Mouse (Mus musculus): ENCODE results near the gene Dennd6b. TPM values are rescaled to one million over a fixed set of nuclear protein-coding genes. Genes with fewer than 3 reads are reported as not detected.

Gene Dennd6b
- polyA plus RNA-seq, 1 experiment from 2014 or later = 85.2 TPM

- Histone ChIP-seq H3K4me2 (ENCODE audit: low read length) (peak overlapping the region; percentile 82), H3K4me3 (replicated peaks; ENCODE audit: low read depth, low read length) (peak overlapping the region; percentile 99), H3K9ac (replicated peaks; ENCODE audit: low read length) (peak overlapping the region; percentile 98), H3K27me3 (ENCODE audit: control insufficient read depth, insufficient read depth, low read length) (no peaks in the 10 kb centered on the region), H3K27ac (replicated peaks; ENCODE audit: low read depth, low read length) (peak overlapping the region; percentile 95), H3K9me3 (ENCODE audit: control insufficient read depth, low read length) (no peaks in the 10 kb centered on the region), H3K36me3 (ENCODE audit: control insufficient read depth, insufficient read depth, low read length) (peaks cover 16% of the 10 kb centered on the region), H3K4me1 (ENCODE audit: control insufficient read depth, insufficient read depth, low read length) (peaks cover 25% of the 10 kb centered on the region)
- ATAC-seq (ENCODE audit: low FRiP score, low TSS enrichment) (peak; percentile 16), DNase-seq (peak; percentile 54)
- WGBS = under 1% methylated on average over 35 of the region's 35 CpGs
These were observed 15.6 kb upstream of the Dennd6b start for GRCm38 (mm10) chr15:89211716-89212461.

GRCm38 (mm10) chr15:89210915-89211715 is 14.8 kb upstream of the Dennd6b start, which contains the start of gene Ppp6r2:
Ppp6r2 (plus strand) TSS chr15:89211553.
- H3K9me3 ChIP-seq (ENCODE audit: control insufficient read depth, low read length) = no peaks in the 10 kb centered on the region
- peak within 1 kb of the TSS; percentile 95 for H3K27ac ChIP-seq (replicated peaks; ENCODE audit: low read depth, low read length)
- no peaks in the 10 kb centered on the region for H3K27me3 ChIP-seq (ENCODE audit: control insufficient read depth, insufficient read depth, low read length)
- peak within 1 kb of the TSS; percentile 99 for H3K4me3 ChIP-seq (replicated peaks; ENCODE audit: low read depth, low read length)
- peaks cover 25% of the 10 kb centered on the region for H3K4me1 ChIP-seq (ENCODE audit: control insufficient read depth, insufficient read depth, low read length)
- WGBS = 3% methylated on average over 70 of the region's 73 CpGs
- peak within 1 kb of the TSS; percentile 82 for H3K4me2 ChIP-seq (ENCODE audit: low read length)
- DNase-seq (peak; percentile 92), ATAC-seq (ENCODE audit: low FRiP score, low TSS enrichment) (peak; percentile 86)
- H3K9ac ChIP-seq (replicated peaks; ENCODE audit: low read length) = peak within 1 kb of the TSS; percentile 98
- H3K36me3 ChIP-seq (ENCODE audit: control insufficient read depth, insufficient read depth, low read length) = peaks cover 8% of the 10 kb centered on the region

GRCm38 (mm10) chr15:89209886-89210761 is 13.8 kb upstream of the Dennd6b start:
- ATAC-seq (ENCODE audit: low FRiP score, low TSS enrichment) (no peak), DNase-seq (peak; percentile 94)
- WGBS = 18% methylated on average over 22 of the region's 22 CpGs
- Histone ChIP-seq H3K4me2 (ENCODE audit: low read length) (peak overlapping the region; percentile 82), H3K36me3 (ENCODE audit: control insufficient read depth, insufficient read depth, low read length) (no peaks in the 10 kb centered on the region), H3K27me3 (ENCODE audit: control insufficient read depth, insufficient read depth, low read length) (no peaks in the 10 kb centered on the region), H3K4me3 (replicated peaks; ENCODE audit: low read depth, low read length) (peak overlapping the region; percentile 23), H3K27ac (replicated peaks; ENCODE audit: low read depth, low read length) (peak overlapping the region; percentile 84), H3K9ac (replicated peaks; ENCODE audit: low read length) (peak overlapping the region; percentile 50; the same call in 1 of the 2 replicates), H3K4me1 (ENCODE audit: control insufficient read depth, insufficient read depth, low read length) (peaks cover 25% of the 10 kb centered on the region), H3K9me3 (ENCODE audit: control insufficient read depth, low read length) (no peaks in the 10 kb centered on the region)

- ATAC-seq (ENCODE audit: low FRiP score, low TSS enrichment) = no peak
- Histone ChIP-seq H3K27ac (replicated peaks; ENCODE audit: low read depth, low read length) (no peak overlapping the region), H3K4me2 (ENCODE audit: low read length) (no peak overlapping the region), H3K4me3 (replicated peaks; ENCODE audit: low read depth, low read length) (no peak overlapping the region), H3K4me1 (ENCODE audit: control insufficient read depth, insufficient read depth, low read length) (peaks cover 1% of the 10 kb centered on the region), H3K27me3 (ENCODE audit: control insufficient read depth, insufficient read depth, low read length) (no peaks in the 10 kb centered on the region), H3K9me3 (ENCODE audit: control insufficient read depth, low read length) (peaks cover 10% of the 10 kb centered on the region), H3K36me3 (ENCODE audit: control insufficient read depth, insufficient read depth, low read length) (no peaks in the 10 kb centered on the region), H3K9ac (replicated peaks; ENCODE audit: low read length) (no peak overlapping the region)
- DNase-seq = no peak
- WGBS = 91% methylated on average over 4 of the region's 4 CpGs
These were observed 11.2 kb upstream of the Dennd6b start for GRCm38 (mm10) chr15:89207457-89207856.

GRCm38 (mm10) chr15:89197056-89197455 is 760 bp upstream of the Dennd6b start:
- Histone ChIP-seq H3K4me2 (ENCODE audit: low read length) (peak overlapping the region; percentile 67), H3K9ac (replicated peaks; ENCODE audit: low read length) (peak overlapping the region; percentile 99), H3K36me3 (ENCODE audit: control insufficient read depth, insufficient read depth, low read length) (peaks cover 4% of the 10 kb centered on the region; the same call in 1 of the 2 replicates), H3K27me3 (ENCODE audit: control insufficient read depth, insufficient read depth, low read length) (no peaks in the 10 kb centered on the region), H3K4me1 (ENCODE audit: control insufficient read depth, insufficient read depth, low read length) (peaks cover 15% of the 10 kb centered on the region), H3K27ac (replicated peaks; ENCODE audit: low read depth, low read length) (peak overlapping the region; percentile 97), H3K9me3 (ENCODE audit: control insufficient read depth, low read length) (0 out of 2 replicates have a peak, but pooled peaks cover 4% of the 10 kb centered on the region), H3K4me3 (replicated peaks; ENCODE audit: low read depth, low read length) (peak overlapping the region; percentile 93)
- no peak for ATAC-seq (ENCODE audit: low FRiP score, low TSS enrichment)
- 69% methylated on average over 15 of the region's 15 CpGs for WGBS
- peak; percentile 30 for DNase-seq

- Histone ChIP-seq H3K36me3 (ENCODE audit: control insufficient read depth, insufficient read depth, low read length) (peaks cover 14% of the 10 kb centered on the region), H3K9me3 (ENCODE audit: control insufficient read depth, low read length) (no peaks in the 10 kb centered on the region), H3K4me2 (ENCODE audit: low read length) (peak overlapping the region; percentile 67), H3K4me3 (replicated peaks; ENCODE audit: low read depth, low read length) (peak overlapping the region; percentile 93), H3K9ac (replicated peaks; ENCODE audit: low read length) (peak overlapping the region; percentile 99), H3K27me3 (ENCODE audit: control insufficient read depth, insufficient read depth, low read length) (no peaks in the 10 kb centered on the region), H3K4me1 (ENCODE audit: control insufficient read depth, insufficient read depth, low read length) (peaks cover 15% of the 10 kb centered on the region), H3K27ac (replicated peaks; ENCODE audit: low read depth, low read length) (peak overlapping the region; percentile 97)
- WGBS = 1% methylated on average over 24 of the region's 25 CpGs
- peak; percentile 91 for DNase-seq
- ATAC-seq (ENCODE audit: low FRiP score, low TSS enrichment) = peak; percentile 91
These were observed 495 bp downstream of the Dennd6b start for GRCm38 (mm10) chr15:89195690-89196312.

GRCm38 (mm10) chr15:89195261-89195681 is 1.0 kb downstream of the Dennd6b start:
- peak; percentile 52 for DNase-seq
- peak overlapping the region; percentile 67 for H3K4me2 ChIP-seq (ENCODE audit: low read length)
- H3K9me3 ChIP-seq (ENCODE audit: control insufficient read depth, low read length) = no peaks in the 10 kb centered on the region
- ATAC-seq (ENCODE audit: low FRiP score, low TSS enrichment) = no peak
- H3K27me3 ChIP-seq (ENCODE audit: control insufficient read depth, insufficient read depth, low read length) = no peaks in the 10 kb centered on the region
- peak overlapping the region; percentile 97 for H3K27ac ChIP-seq (replicated peaks; ENCODE audit: low read depth, low read length)
- H3K4me1 ChIP-seq (ENCODE audit: control insufficient read depth, insufficient read depth, low read length) = peaks cover 15% of the 10 kb centered on the region
- peak overlapping the region; percentile 93 for H3K4me3 ChIP-seq (replicated peaks; ENCODE audit: low read depth, low read length)
- H3K9ac ChIP-seq (replicated peaks; ENCODE audit: low read length) = peak overlapping the region; percentile 99
- peaks cover 19% of the 10 kb centered on the region for H3K36me3 ChIP-seq (ENCODE audit: control insufficient read depth, insufficient read depth, low read length)
- 28% methylated on average over 6 of the region's 6 CpGs for whole genome bisulfite sequencing

GRCm38 (mm10) chr15:89184937-89185227 is 11.4 kb downstream of the Dennd6b start:
- no peak for DNase-seq

More at GRCm38 (mm10) chr15:89184937-89185227, 11.4 kb downstream of the Dennd6b start:
- Histone ChIP-seq H3K27ac (replicated peaks; ENCODE audit: low read depth, low read length) (no peak overlapping the region), H3K4me1 (ENCODE audit: control insufficient read depth, insufficient read depth, low read length) (peaks cover 18% of the 10 kb centered on the region), H3K9ac (replicated peaks; ENCODE audit: low read length) (no peak overlapping the region), H3K27me3 (ENCODE audit: control insufficient read depth, insufficient read depth, low read length) (no peaks in the 10 kb centered on the region), H3K4me3 (replicated peaks; ENCODE audit: low read depth, low read length) (no peak overlapping the region), H3K9me3 (ENCODE audit: control insufficient read depth, low read length) (no peaks in the 10 kb centered on the region), H3K4me2 (ENCODE audit: low read length) (no peak overlapping the region), H3K36me3 (ENCODE audit: control insufficient read depth, insufficient read depth, low read length) (peaks cover 56% of the 10 kb centered on the region)
- no peak for ATAC-seq (ENCODE audit: low FRiP score, low TSS enrichment)
- WGBS = 82% methylated on average over 5 of the region's 5 CpGs
